Mouse (Mus musculus): ENCODE measurements around the gene Tsks. TPM values are rescaled to one million over a fixed set of nuclear protein-coding genes. Genes with fewer than 3 reads are reported as not detected.
A peak's percentile ranks its signal among the peaks of the same experiment; 100 is the strongest.

The Tsks gene
- polyA plus RNA-seq, 1 experiment from 2014 or later = 0.07 TPM

DNA sequence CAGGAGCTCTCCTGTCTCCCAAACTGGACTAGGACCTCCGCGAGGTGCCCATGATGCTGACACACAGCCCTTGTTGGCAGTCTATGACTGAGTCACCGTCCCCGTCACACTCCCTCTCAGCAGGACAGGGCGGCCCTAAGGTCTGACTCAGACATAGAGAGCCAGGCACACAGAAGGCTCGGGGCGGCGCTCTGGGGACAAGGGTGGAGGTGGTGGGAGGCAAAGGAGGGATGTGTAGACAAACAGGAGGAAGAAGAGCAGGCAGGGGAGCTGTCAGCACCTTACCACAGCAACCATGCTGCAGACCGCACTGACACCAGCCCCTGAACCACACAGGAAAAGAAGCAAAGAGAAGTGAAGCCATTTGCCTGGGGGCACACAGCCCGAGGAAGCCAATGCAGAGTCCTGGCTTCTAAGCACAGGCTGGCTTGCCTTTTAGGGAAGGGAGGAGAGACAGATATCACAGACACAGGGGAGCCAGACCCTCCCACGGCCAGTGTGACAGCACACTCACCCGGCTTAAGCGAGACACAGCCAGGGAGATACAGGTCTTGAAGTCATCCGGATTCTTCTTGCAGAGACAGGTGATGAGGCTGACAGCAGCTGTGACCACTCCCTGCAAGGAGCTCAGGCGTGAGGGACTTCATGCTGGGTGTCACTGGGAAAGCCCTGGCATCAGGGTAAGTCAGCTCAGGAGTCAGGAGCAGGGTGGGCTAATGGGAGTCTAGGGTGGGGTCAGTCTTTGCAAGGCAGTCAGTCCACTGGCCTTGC is 34.1 kb upstream of the Tsks start:
- ATAC-seq (ENCODE audit: low FRiP score) (no peak), DNase-seq (ENCODE audit: low spot score, missing footprints) (no peak)
- Histone ChIP-seq H3K36me3 (ENCODE audit: control insufficient read depth, insufficient read depth, low read length) (peaks cover 20% of the 10 kb centered on the region), H3K4me2 (no peak overlapping the region), H3K4me3 (ENCODE audit: low read depth, low read length) (no peak overlapping the region), H3K9ac (ENCODE audit: low read length) (no peak overlapping the region), H3K27me3 (ENCODE audit: control insufficient read depth, insufficient read depth, low read length) (no peaks in the 10 kb centered on the region), H3K4me1 (ENCODE audit: control insufficient read depth, insufficient read depth, low read length) (no peaks in the 10 kb centered on the region), H3K27ac (ENCODE audit: low read depth, low read length) (no peak overlapping the region), H3K9me3 (ENCODE audit: control insufficient read depth, low read length) (no peaks in the 10 kb centered on the region)
- WGBS = 93% methylated on average over 15 of the region's 15 CpGs

DNA sequence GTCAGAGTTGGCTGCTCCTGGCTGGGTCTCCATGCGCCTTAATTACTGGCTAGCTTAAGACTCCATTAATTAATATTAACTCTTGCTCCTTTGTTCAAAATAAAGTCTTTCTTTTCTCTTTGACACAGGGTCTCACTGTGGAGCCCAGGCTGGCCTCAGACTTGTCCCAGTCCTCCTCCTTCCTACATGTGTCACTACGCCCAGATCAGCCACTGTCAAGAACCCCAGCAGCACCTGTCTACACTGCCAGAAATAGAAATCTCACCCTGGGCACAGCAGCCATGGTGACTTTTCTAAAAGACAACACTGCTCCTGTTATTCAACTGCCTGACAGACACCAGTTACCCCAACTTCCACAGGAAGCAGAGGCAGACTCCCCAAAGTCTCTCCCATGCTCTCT is 28.6 kb upstream of the Tsks start:
- H3K9ac ChIP-seq (ENCODE audit: low read length) = no peak overlapping the region
- no peak overlapping the region for H3K4me2 ChIP-seq
- 89% methylated on average over 2 of the region's 2 CpGs for WGBS
- no peak overlapping the region for H3K4me3 ChIP-seq (ENCODE audit: low read depth, low read length)
- peaks cover 5% of the 10 kb centered on the region; the same call in 1 of the 2 replicates for H3K36me3 ChIP-seq (ENCODE audit: control insufficient read depth, insufficient read depth, low read length)
- no peak overlapping the region for H3K27ac ChIP-seq (ENCODE audit: low read depth, low read length)
- H3K9me3 ChIP-seq (ENCODE audit: control insufficient read depth, low read length) = no peaks in the 10 kb centered on the region
- ATAC-seq (ENCODE audit: low FRiP score) (no peak), DNase-seq (ENCODE audit: low spot score, missing footprints) (no peak)
- no peaks in the 10 kb centered on the region for H3K27me3 ChIP-seq (ENCODE audit: control insufficient read depth, insufficient read depth, low read length)
- no peaks in the 10 kb centered on the region for H3K4me1 ChIP-seq (ENCODE audit: control insufficient read depth, insufficient read depth, low read length)

GRCm38 (mm10) chr7:44915314-44915713 is 27.7 kb upstream of the Tsks start:
- no peaks in the 10 kb centered on the region for H3K9me3 ChIP-seq (ENCODE audit: control insufficient read depth, low read length)
- no peaks in the 10 kb centered on the region for H3K27me3 ChIP-seq (ENCODE audit: control insufficient read depth, insufficient read depth, low read length)
- H3K36me3 ChIP-seq (ENCODE audit: control insufficient read depth, insufficient read depth, low read length) = 0 out of 2 replicates have a peak, but pooled peaks cover 5% of the 10 kb centered on the region
- no peaks in the 10 kb centered on the region for H3K4me1 ChIP-seq (ENCODE audit: control insufficient read depth, insufficient read depth, low read length)
- no peak for ATAC-seq (ENCODE audit: low FRiP score)
- WGBS = 93% methylated on average over 9 of the region's 9 CpGs
- no peak overlapping the region for H3K9ac ChIP-seq (ENCODE audit: low read length)
- H3K4me2 ChIP-seq = no peak overlapping the region
- DNase-seq (ENCODE audit: low spot score, missing footprints) = no peak
- H3K4me3 ChIP-seq (ENCODE audit: low read depth, low read length) = no peak overlapping the region
- no peak overlapping the region for H3K27ac ChIP-seq (ENCODE audit: low read depth, low read length)

DNA sequence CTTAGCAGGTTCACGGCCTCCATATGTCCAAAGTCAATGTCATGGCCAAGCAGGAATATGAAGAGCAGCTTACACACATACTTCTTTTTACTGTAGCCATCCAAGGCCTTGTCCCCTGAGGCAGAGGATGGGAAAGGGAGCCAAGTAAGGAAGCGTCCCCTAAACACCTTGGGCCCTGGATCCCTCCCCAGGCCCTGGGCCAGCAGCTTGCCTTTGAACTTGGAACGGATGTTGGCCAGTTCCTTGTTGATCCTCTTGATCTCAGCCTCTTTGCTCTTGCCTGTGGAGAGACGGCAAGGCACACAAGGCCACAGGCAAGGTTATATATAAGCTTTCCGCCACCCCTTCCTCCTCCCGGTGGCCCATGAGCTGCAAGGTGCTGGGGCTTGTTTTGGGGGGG is 26.8 kb upstream of the Tsks start:
- no peak for ATAC-seq (ENCODE audit: low FRiP score)

GRCm38 (mm10) chr7:44916881-44917280 is 26.1 kb upstream of the Tsks start:
- no peak for DNase-seq (ENCODE audit: low spot score, missing footprints)
- Histone ChIP-seq H3K9me3 (ENCODE audit: control insufficient read depth, low read length) (no peaks in the 10 kb centered on the region), H3K9ac (ENCODE audit: low read length) (no peak overlapping the region), H3K36me3 (ENCODE audit: control insufficient read depth, insufficient read depth, low read length) (0 out of 2 replicates have a peak, but pooled peaks cover 9% of the 10 kb centered on the region), H3K4me2 (no peak overlapping the region), H3K27ac (ENCODE audit: low read depth, low read length) (no peak overlapping the region), H3K4me3 (ENCODE audit: low read depth, low read length) (no peak overlapping the region), H3K27me3 (ENCODE audit: control insufficient read depth, insufficient read depth, low read length) (no peaks in the 10 kb centered on the region), H3K4me1 (ENCODE audit: control insufficient read depth, insufficient read depth, low read length) (no peaks in the 10 kb centered on the region)
- whole genome bisulfite sequencing = 93% methylated on average over 4 of the region's 4 CpGs
- ATAC-seq (ENCODE audit: low FRiP score) = no peak

More for the DNA sequence above, 26.8 kb upstream of the Tsks start:
- 0 out of 2 replicates have a peak, but pooled peaks cover 5% of the 10 kb centered on the region for H3K36me3 ChIP-seq (ENCODE audit: control insufficient read depth, insufficient read depth, low read length)
- H3K27me3 ChIP-seq (ENCODE audit: control insufficient read depth, insufficient read depth, low read length) = no peaks in the 10 kb centered on the region
- no peak overlapping the region for H3K4me2 ChIP-seq
- no peak for DNase-seq (ENCODE audit: low spot score, missing footprints)
- H3K27ac ChIP-seq (ENCODE audit: low read depth, low read length) = no peak overlapping the region
- WGBS = 93% methylated on average over 6 of the region's 6 CpGs
- no peaks in the 10 kb centered on the region for H3K4me1 ChIP-seq (ENCODE audit: control insufficient read depth, insufficient read depth, low read length)
- H3K4me3 ChIP-seq (ENCODE audit: low read depth, low read length) = no peak overlapping the region
- H3K9me3 ChIP-seq (ENCODE audit: control insufficient read depth, low read length) = no peaks in the 10 kb centered on the region
- no peak overlapping the region for H3K9ac ChIP-seq (ENCODE audit: low read length)

DNA sequence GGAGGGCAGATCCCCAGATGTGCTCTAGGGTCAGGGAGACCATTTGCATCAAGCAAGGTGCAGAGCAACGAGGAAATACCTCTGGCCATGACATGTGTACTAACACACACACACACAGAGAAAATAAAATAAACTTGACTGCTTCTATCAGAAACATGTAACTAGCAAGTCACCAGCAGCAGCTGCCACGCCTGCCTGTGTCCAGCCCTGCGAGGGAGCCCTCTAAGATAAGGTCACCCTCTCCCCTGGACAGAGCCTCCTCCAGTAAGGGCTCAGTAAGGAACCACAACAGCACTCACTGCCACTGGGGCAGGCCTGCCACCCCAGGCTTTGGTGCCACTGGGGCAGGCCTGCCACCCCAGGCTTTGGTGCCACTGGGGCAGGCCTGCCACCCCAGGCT is 24.8 kb upstream of the Tsks start:
- Histone ChIP-seq H3K4me3 (ENCODE audit: low read depth, low read length) (no peak overlapping the region), H3K27ac (ENCODE audit: low read depth, low read length) (no peak overlapping the region), H3K27me3 (ENCODE audit: control insufficient read depth, insufficient read depth, low read length) (no peaks in the 10 kb centered on the region), H3K4me2 (no peak overlapping the region), H3K36me3 (ENCODE audit: control insufficient read depth, insufficient read depth, low read length) (0 out of 2 replicates have a peak, but pooled peaks cover 6% of the 10 kb centered on the region), H3K4me1 (ENCODE audit: control insufficient read depth, insufficient read depth, low read length) (no peaks in the 10 kb centered on the region), H3K9ac (ENCODE audit: low read length) (no peak overlapping the region), H3K9me3 (ENCODE audit: control insufficient read depth, low read length) (no peaks in the 10 kb centered on the region)
- no peak for DNase-seq (ENCODE audit: low spot score, missing footprints)
- 82% methylated on average over 3 of the region's 3 CpGs for WGBS
- ATAC-seq (ENCODE audit: low FRiP score) = no peak

GRCm38 (mm10) chr7:44919127-44919526 is 23.9 kb upstream of the Tsks start:
- Histone ChIP-seq H3K4me3 (ENCODE audit: low read depth, low read length) (no peak overlapping the region), H3K4me1 (ENCODE audit: control insufficient read depth, insufficient read depth, low read length) (no peaks in the 10 kb centered on the region), H3K27me3 (ENCODE audit: control insufficient read depth, insufficient read depth, low read length) (no peaks in the 10 kb centered on the region), H3K4me2 (no peak overlapping the region), H3K27ac (ENCODE audit: low read depth, low read length) (no peak overlapping the region), H3K36me3 (ENCODE audit: control insufficient read depth, insufficient read depth, low read length) (0 out of 2 replicates have a peak, but pooled peaks cover 11% of the 10 kb centered on the region), H3K9me3 (ENCODE audit: control insufficient read depth, low read length) (no peaks in the 10 kb centered on the region), H3K9ac (ENCODE audit: low read length) (no peak overlapping the region)
- WGBS = 93% methylated on average over 5 of the region's 5 CpGs
- ATAC-seq (ENCODE audit: low FRiP score) (no peak), DNase-seq (ENCODE audit: low spot score, missing footprints) (no peak)

DNA sequence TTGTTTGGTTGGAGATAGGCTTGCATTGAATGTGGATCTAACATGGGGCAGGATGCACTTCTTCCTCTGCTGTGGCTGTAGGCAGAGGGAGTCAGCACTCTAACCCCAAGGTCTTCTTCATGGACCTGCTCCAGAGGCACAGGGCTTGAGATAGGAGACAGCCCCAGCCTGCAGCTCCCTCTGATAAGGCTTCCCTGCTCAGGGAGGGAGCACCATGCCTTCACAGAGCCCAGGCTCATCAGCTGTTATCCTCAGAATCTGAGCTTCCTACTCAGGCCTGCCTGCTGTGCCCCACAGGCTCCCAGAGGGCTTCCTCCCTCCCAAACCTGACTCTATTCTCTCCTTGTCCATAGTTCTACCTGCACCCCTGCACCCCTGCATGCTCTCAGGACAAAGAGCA is 20.5 kb upstream of the Tsks start:
- no peak overlapping the region for H3K4me3 ChIP-seq (ENCODE audit: low read depth, low read length)
- no peaks in the 10 kb centered on the region for H3K27me3 ChIP-seq (ENCODE audit: control insufficient read depth, insufficient read depth, low read length)
- no peak overlapping the region for H3K27ac ChIP-seq (ENCODE audit: low read depth, low read length)
- DNase-seq (ENCODE audit: low spot score, missing footprints) (no peak), ATAC-seq (ENCODE audit: low FRiP score) (no peak)
- no peak overlapping the region for H3K4me2 ChIP-seq
- no peaks in the 10 kb centered on the region for H3K4me1 ChIP-seq (ENCODE audit: control insufficient read depth, insufficient read depth, low read length)
- no peaks in the 10 kb centered on the region for H3K9me3 ChIP-seq (ENCODE audit: control insufficient read depth, low read length)
- no peak overlapping the region for H3K9ac ChIP-seq (ENCODE audit: low read length)
- H3K36me3 ChIP-seq (ENCODE audit: control insufficient read depth, insufficient read depth, low read length) = 0 out of 2 replicates have a peak, but pooled peaks cover 9% of the 10 kb centered on the region

GRCm38 (mm10) chr7:44925468-44925867 is 17.5 kb upstream of the Tsks start:
- Histone ChIP-seq H3K4me3 (ENCODE audit: low read depth, low read length) (no peak overlapping the region), H3K27ac (ENCODE audit: low read depth, low read length) (no peak overlapping the region), H3K27me3 (ENCODE audit: control insufficient read depth, insufficient read depth, low read length) (no peaks in the 10 kb centered on the region), H3K9ac (ENCODE audit: low read length) (no peak overlapping the region), H3K4me2 (no peak overlapping the region), H3K4me1 (ENCODE audit: control insufficient read depth, insufficient read depth, low read length) (peaks cover 13% of the 10 kb centered on the region), H3K9me3 (ENCODE audit: control insufficient read depth, low read length) (no peaks in the 10 kb centered on the region), H3K36me3 (ENCODE audit: control insufficient read depth, insufficient read depth, low read length) (0 out of 2 replicates have a peak, but pooled peaks cover 9% of the 10 kb centered on the region)
- ATAC-seq (ENCODE audit: low FRiP score) = no peak
- 74% methylated on average over 3 of the region's 3 CpGs for WGBS
- peak; percentile 88 for DNase-seq (ENCODE audit: low spot score, missing footprints)
